Mouse (Mus musculus) liver (tissue): Measurements from ENCODE around the gene Gm21969.

Experiments used
- DNase-seq: peaks from one replicate; pipeline ENCODE4 v3.0.0-alpha.2; 2020; ENCODE audit warnings: mixed read lengths

Gm21969 gene

GRCm38 (mm10) chr4:139587370-139587769, 15.6 kb upstream of the Gm21969 start:
- DNase-seq = no peak

DNA sequence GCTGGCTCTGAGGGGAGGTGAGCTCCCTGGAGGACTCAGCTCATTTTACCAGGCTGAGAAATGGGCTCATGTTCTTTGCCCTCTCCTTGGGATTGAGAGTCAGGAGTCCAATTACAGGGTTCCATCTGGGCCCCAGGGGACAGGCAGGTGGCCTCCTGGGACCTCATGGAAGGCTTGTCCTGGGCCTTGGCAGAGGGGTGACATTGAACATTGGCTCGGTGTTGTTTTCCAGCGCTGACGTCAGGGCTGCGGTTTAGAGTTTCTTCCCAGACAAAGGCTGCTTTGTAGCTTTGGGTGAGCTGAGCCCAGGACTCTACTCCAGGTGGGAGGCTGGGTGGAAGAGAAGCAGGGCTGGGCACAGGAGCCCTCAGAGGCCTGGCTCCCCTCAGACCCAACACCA, 15.2 kb upstream of the Gm21969 start:
- no peak for DNase-seq

GRCm38 (mm10) chr4:139589351-139590027, 13.5 kb upstream of the Gm21969 start:
- DNase-seq = no peak

DNA sequence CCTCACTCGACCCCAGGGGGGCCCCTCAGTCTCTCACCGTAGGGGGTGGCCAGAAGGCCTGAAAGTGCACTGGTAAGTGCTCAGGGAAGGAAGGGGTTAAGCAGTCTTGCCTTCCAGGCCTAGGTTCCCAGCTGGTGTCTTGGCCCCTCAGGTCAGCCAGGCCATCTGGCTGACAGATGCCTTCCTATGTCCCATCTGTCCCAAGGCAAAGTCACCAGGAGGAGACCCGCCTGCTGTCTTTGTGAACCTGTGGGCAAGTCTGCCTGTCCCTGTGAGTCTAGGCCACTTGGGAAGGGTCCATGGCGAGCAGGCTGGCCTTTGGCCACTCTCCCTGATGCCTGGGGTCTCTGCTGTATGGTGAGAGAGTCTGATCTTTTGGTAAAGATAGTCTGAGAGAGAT, 12.5 kb upstream of the Gm21969 start:
- DNase-seq = no peak

GRCm38 (mm10) chr4:139592895-139593294, 10.1 kb upstream of the Gm21969 start:
- DNase-seq = no peak

- no peak for DNase-seq
These were observed 9.6 kb upstream of the Gm21969 start for GRCm38 (mm10) chr4:139593383-139593782.

DNA sequence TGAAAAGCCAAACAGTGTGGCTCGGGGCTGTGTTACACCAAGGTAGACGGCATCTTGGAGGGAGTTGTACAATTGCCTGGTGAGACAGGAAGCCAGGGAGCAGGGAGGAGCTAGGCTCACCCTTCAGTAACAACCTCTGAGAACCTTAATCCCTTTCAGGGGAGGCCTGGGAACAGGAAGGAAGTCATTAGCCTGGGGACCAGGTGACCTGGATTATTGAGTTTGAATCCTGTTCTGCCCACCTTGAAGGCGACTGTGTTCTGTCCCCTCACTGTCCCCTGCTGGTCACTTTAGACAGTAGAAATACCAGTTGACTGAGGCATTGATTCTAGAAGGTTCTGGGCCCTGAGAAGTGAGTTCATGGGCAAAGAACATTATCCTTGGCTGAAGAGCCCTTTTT, 8.9 kb upstream of the Gm21969 start:
- no peak for DNase-seq

- no peak for DNase-seq
These were observed 6.3 kb upstream of the Gm21969 start for GRCm38 (mm10) chr4:139596715-139597114.

DNA sequence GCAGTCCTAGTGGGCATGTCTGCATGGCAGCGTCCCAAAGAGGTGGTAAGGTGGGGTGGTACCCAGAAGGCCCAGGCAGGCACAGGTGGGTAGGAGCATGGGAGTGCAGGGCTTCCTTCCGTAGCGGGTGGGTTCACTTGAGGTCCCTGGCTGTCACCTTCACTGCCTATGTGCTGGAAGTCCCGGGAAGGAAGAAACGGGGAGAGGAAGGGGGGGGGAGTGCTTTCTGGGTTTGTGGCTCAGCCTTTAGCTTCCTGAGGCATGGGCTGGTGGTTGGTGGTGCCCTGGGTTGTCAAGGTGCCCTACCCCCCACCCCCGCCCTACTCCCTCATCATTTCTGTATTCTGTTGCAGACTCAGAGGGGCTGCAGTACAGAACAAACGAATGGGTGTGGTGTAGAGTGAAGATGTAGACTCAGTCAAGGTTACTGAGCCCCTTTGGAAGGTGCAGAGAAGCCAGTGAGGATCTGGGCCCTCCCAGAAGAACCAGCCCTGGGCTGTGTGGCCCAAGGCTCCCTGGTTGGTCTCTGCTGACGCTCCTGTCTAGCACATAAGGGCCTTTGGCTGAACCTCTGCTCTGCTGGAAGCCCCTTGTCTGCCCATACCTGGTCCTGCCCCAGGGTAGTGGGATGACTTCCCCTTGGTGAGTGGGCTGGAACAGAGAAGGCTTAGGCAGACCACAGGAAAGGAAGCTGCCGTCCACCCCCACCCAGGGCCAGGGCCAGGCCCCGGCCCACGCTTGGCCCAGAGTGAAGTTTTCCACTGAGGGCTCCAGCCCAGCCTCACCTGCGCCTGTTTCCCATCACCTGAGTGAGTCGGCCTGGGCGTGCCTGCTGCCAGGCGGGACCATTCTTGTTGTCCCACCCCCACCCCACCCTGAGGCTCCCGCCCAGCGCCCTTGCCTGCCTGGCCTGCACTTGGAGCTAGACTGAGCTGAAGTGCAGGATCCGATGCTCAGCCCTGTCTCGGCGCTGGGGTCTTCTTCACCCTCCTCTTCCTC, 5.4 kb upstream of the Gm21969 start:
- no peak for DNase-seq

DNA sequence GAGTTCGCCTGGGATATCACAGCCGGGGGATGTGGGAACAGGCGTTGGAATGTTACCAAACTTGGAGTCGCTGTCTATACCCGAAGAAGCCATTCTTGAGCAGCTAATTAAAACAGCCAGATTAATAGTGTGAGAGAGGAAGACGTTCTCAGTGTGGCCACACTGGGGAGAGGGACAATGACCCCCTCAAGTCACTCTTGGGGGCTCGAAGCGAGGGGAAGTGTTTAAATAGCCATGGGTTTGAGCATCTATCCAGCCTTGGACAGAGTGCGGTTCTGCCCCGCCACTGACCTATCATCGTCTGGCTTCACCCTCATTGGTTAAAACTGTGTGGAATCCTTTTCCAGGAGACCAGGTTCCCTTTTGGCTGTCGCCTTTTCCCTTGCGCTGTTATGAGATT, 4.6 kb upstream of the Gm21969 start:
- no peak for DNase-seq

DNA sequence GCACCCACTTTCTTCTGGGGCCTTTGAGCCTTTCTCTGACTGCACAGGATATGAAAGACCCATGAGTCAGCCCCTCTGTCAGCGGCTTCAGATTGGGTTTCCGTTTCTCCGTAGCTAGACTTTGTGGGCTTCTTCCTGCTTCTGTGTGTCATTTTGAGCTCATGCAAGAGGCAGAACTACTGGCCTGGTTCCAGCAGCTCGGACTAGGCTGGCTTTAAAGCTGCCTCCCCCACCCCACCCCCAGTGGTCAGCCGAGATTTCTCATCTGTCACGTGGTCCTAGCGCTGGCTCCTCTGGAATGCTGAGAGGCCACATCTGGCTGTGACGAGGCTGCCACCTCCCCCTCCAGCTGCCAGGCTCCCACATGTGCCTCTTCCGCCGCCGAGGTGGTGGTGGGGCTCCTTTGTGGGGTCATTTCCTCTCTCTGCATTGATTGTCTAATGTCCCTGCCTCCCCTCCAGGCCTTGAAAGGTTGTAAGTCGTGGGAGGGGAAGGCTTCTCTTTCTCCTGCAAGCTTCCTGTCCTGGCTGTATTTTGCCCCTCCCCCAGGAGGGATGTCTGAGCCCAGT, 4.0 kb upstream of the Gm21969 start:
- DNase-seq = peak; percentile 80

DNA sequence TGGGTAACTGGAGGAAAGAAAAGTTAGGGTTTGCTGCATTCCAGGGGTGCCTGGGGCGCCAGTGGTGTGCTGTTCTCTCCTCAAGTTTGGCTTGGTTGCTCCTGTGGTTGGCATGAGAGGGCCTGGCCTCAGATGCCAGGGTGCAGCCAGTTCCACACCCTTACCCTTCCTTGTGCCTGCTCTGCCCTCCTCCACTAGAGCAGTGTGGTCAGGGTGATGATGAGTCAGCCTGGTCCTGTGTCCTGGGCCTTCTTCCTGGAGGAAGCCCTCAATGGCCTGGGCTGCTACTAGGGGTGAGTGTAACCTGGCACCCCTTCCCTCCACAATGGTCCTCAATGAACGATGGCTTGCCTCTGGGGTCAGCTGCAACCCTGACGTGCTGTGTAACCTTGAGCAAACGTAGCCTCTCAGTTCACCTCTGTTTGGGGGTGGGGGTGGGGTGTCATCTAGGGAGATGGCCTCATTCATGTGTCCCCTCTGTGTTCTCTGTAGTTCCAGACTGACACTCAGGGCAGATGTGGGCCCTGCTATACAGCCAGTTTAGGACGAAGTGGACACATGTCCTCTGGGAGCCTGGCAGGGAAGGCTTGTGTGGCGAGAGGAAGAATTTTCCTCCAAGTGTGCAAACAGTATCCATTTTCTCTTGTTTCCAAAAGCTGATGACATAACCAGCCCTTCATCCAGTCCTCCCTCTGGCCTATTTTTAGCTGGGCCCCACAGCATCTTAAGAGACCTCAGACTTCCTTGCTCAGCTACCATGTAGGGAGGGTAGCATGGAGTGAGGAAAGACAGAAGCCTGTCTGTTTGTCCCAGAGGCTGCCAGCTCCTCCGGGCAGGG, 1.2 kb upstream of the Gm21969 start:
- no peak for DNase-seq

DNA sequence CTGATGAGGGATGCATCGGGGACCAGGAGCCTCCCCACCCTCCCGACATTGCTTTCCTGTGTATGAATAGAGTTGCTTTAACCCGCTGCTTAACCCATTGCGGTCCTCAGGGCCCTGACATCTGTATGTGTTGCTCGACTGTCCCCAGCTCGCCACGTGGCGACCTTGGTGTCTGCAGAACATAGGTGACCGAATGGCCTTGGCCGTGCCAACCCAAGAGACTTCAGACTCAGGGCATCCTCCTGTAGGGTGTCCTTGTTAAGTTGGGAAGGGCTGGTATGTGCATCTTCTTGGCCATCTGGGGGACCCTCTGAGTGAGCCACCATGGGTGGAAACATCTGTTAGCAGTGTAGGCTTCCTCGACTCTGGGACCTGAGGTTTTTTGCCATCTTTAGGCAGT, 2.2 kb downstream of the Gm21969 start:
- no peak for DNase-seq

- no peak for DNase-seq
These were observed 3.7 kb downstream of the Gm21969 start for GRCm38 (mm10) chr4:139606732-139607131.

GRCm38 (mm10) chr4:139608975-139609374, 6.0 kb downstream of the Gm21969 start:
- no peak for DNase-seq

DNA sequence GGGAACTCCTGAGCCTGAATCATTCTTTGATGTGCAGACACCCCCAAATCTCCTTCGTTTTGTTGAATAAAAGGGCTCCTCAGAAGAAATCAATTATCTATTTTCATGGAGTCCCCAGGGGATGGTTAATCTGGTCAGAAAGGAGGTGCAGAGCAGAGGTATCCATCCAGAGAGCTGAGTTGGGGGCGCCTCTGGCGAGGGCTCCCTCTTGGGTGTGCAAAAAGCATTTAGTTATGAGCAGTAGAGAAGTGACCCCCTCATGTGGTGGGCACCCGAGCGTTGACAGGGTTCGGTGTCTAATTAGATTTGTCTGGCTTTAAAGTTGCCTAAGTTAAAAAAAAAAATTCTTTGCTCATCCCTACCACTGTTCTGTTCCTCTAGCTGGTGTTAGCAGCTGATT, 8.0 kb downstream of the Gm21969 start:
- no peak for DNase-seq

DNA sequence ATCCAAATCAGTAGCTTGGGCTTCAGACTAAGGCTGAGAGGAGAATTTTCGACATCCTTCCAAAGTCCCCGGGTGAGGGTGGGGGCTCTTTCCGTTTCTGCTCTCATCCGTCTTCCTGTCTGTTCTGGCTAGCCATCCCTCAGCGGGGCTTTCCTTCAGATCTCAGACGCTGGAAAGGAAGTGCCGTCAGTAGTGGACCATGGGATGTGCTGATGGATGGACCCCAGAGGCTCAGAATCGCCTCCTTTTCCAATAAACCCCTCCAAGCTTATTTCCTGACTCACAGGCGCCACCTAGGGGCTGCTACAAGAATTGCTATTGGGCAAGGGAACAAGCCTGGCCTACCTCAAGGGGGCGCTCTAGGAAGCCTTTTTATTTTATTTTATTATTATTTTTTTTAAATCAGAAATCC, 8.6 kb downstream of the Gm21969 start:
- DNase-seq = peak; percentile 82

DNA sequence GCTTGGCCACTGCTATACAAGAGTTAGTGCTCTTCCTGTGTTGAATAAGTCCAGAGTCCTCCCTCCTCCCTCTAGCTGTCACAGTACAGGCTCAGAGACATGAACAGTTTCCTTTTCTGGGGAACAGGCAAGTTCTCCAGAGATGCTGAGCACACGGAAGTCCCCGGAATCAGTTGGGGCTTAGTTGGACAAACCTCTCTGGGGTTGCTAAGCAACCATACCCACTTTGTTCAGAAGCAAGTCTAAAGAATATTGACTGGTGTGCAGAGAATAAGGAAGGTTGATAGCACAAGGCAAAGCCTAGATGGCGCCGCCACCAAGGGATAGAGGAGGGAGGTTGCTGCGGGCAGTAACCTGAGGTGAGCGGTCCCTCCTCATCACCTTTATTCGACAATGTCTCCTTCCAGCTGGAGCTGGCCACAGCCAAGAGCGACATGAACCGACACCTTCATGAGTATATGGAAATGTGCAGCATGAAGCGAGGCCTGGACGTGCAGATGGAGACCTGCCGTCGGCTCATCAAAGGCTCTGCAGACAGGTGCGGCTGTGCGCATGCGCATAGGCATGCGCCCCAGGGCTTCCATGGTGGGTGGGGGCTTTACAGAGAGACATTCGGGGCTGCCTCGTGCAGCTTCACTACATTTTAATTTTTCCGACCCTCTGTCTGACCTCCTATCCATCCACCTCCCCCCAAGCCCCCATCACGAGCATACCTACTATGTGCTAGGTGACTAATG, 11.7 kb downstream of the Gm21969 start:
- no peak for DNase-seq

DNA sequence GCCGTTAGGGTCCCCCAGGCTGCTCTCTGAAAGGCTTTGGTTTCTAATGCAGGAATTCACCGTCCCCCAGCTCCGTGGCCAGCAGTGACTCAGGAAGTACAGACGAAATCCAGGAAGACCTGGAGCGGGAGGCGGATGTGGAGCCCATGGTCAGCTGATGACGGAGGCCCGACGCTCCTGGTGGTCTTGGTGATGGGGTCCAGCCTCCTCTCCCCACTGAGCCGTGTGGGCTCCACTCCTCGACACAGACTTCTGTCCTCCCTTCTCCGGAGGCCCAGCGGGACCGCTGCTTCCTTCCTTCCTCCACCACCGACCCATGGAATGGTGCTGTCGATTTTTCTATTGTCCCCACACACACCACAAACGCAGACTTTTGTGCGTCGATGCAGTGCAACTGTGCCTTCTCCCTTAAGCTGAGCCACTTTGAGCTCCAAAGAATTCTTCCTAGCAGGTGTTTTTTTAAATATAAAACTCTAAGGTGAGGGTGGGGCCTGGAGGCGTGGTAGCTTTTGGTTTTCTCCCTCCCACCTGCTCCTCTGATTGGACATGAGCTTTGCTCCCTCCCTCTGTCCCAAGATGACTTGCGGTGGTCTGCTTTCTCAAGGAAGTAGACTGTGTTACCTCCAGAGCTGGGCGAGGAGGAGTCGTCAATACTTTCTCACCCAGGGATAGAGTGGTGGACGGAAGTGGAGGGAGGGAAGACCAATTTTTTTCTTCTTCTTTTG, 13.5 kb downstream of the Gm21969 start:
- peak; percentile 80 for DNase-seq

DNA sequence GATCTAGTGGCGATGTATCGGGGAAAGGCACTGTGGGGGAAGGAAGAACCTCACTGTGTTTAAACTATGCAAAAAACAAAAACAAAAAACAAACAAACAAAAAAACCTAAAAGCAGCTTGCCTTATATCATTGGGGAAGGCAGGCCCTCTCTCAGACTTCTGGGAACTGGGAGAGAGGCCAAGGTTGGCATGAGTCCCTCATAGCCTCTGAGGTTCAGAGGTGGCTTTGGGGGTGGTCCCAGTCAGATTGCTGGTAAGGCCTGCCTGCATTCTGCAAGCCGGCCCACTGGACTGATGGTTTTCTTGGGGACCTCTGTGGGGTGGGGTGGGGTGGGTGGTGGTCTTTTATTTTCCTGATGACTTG, 14.0 kb downstream of the Gm21969 start:
- DNase-seq = no peak

DNA sequence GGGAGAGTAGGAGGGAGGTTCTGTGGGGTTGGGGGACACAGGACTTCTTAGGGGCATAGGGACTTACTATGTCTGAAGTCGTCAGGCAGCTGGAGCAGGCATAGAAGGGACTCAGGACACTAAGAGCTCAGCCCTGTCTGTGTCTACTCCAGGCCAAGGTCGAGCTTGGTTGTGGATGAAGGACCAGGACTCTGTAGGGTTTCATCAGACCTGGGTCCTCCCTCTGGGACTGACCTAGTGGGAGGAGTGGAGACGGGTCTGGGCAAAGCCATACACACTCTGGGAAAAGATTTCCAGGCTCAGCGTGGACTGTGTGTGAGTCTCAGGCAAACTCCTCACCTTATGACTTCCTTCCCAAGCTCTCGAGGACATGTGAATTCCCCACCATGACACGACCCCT, 16.8 kb downstream of the Gm21969 start:
- DNase-seq = no peak
